In genomic region chr2:71791203-71791602, GRCm38 (mm10) we compare ENCODE assay signal across 16 mouse cellular contexts.
"Had no signal": no experiment of that assay in that cellular context is flagged by ENCODE, and none has a peak within 500 bp of the region (broad histone marks: within the 10 kb centered on the region; RNA-seq: fewer than 3 reads in every experiment).

No protein-coding gene starts in this region.

- DNase-seq: lung, adult 2 months; lung, postnatal 14 days; lung, postnatal 36 days; right cerebral cortex, postnatal 14 days; thymus, adult 2 months; thymus, postnatal 25 days; thymus, postnatal 4 days had no signal

- H3K27me3 ChIP-seq: neural tube, embryonic 12.5 days; stomach, embryonic 15.5 days had no signal

- H3K36me3 ChIP-seq: lung, embryonic 15.5 days; midbrain, embryonic 13.5 days; midbrain, embryonic 15.5 days; stomach, embryonic 15.5 days had no signal

- H3K4me3 ChIP-seq: lung, embryonic 15.5 days; midbrain, embryonic 13.5 days; midbrain, embryonic 15.5 days; neural tube, embryonic 12.5 days; stomach, embryonic 15.5 days had no signal

- H3K9ac ChIP-seq: liver, embryonic 14.5 days; lung, embryonic 15.5 days; midbrain, embryonic 13.5 days; midbrain, embryonic 15.5 days; neural tube, embryonic 12.5 days; stomach, embryonic 15.5 days had no signal

- ATAC-seq: lung, postnatal 0 days; midbrain, embryonic 13.5 days; midbrain, embryonic 15.5 days had no signal

- H3K27ac ChIP-seq: liver, embryonic 14.5 days; lung, embryonic 15.5 days; macrophage; midbrain, embryonic 13.5 days; midbrain, embryonic 15.5 days; neural tube, embryonic 12.5 days; stomach, embryonic 15.5 days; stomach, postnatal 0 days had no signal

- H3K9me3 ChIP-seq: lung, embryonic 15.5 days; midbrain, embryonic 13.5 days; midbrain, embryonic 15.5 days; neural tube, embryonic 12.5 days; stomach, embryonic 15.5 days had no signal
